Mouse (Mus musculus) NIH3T3 (cell line): ENCODE measurements around the gene Cstf3.
A peak's percentile ranks its signal among the peaks of the same experiment; 100 is the strongest.

Experiments used
- DNase-seq: peaks from one replicate; pipeline ENCODE4 v3.0.0-alpha.2; 2012; ENCODE audit warnings: low read depth

The Cstf3 gene

DNA sequence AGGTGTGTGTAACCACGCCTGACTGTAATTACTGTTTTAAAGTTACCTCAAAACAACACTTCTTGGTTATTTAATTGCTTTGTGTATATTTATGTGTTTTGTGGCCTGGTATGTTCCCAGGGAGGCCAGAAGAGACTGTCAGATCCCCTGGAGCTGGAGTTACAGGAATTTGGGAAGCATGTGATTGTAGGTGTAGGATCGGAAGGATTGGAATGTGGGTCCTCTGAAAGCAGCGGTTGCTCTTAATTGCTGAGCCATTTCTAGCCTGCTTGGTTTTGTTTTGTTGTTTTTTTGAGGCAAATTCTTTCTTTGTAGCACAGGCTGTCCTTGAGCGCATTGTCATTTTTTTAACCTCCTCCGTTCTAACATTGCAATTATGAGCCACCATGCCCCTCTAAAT lies 14.4 kb downstream of the Cstf3 start:
- no peak for DNase-seq

DNA sequence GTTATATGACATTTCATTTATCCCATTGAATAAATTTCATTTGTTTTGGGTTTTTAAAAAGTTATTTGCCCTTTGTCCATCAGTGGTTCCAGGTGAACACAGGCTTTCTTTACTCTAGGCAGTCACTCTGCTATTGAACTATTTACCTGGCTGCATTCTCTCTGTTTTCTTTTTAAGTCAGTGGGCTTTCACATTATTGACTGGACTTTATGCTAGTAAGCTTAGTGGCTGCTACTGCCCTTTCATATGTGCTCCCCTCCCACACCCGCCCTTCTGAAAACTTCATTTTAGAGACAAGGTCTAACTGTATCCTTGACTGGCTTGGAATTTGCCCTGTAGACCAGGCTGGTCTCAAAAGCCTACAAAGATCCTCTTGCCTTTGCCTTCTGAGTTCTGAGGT lies 15.2 kb downstream of the Cstf3 start:
- DNase-seq, result no peak

DNA sequence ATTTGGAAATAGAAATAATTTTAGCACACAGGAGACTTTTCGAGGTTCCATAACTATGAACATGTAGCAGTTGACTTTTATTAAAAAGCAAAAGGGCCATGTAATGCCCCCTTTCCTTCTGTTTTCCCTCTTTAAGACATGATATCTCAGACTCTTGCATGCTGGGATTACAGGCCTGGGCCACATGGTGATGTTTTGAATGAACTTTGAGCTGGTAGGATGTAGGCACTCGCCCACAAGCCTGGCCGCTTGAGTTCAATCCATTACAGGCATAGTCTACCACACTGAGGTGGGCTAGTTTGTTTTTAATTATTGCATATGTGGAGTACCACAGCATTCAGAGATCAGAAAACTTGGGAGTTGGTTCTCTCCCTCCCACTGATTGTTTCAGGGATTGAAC lies 24.5 kb downstream of the Cstf3 start:
- no peak for DNase-seq

DNA sequence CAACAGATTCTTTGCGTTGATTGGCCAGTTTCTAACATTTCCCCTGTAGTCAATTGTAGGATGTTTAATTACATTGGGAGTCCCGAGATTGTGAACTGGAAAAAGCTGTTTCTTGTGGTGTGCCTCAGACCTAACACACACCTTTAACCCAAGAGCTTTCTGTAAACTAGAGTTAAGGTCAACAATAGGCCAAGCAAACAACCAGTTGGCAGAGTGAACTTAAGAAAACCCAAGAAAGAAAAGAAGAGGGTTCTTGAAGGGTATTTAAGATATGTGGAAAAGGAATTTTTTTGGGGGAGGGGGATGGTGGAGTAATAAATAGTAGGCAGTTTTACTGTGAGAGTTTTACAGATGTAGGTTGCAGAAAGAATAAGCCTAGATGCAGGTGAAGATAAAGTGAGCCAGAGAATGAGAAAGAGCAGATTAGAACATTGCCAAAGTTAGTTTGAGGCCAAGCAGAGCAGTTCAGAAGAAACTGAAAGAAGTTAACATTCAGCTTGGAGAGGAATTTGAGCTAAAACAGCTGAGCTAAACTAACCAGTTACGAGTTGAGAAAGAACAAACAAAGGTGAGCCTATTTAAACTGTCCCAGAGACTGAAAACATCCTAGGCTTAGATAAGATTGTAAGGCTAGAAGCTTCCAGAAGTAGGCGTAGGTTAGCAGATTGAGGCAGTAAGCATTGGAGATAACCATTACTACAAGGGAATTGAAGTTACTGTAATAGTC lies 25.8 kb downstream of the Cstf3 start:
- DNase-seq, result no peak

DNA sequence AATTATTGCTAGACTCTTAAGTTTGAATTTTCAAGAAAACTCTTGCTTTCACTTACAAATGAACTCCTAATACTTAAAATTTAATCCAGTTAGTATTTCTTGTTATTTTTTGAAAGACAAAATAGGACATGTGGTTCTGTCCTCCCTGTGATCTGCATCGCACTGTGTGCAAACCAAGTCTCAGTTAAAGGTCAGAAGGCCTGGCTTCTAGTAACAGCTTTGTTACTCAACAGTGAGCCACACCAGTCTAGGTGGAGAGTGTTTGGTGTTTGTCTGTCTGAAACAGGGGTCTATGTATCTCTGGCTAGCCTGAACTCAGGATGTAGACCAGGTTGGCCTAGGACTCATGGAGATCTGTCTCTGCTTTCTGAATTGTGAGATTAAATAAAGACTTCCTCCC lies 68.3 kb downstream of the Cstf3 start:
- no peak for DNase-seq

DNA sequence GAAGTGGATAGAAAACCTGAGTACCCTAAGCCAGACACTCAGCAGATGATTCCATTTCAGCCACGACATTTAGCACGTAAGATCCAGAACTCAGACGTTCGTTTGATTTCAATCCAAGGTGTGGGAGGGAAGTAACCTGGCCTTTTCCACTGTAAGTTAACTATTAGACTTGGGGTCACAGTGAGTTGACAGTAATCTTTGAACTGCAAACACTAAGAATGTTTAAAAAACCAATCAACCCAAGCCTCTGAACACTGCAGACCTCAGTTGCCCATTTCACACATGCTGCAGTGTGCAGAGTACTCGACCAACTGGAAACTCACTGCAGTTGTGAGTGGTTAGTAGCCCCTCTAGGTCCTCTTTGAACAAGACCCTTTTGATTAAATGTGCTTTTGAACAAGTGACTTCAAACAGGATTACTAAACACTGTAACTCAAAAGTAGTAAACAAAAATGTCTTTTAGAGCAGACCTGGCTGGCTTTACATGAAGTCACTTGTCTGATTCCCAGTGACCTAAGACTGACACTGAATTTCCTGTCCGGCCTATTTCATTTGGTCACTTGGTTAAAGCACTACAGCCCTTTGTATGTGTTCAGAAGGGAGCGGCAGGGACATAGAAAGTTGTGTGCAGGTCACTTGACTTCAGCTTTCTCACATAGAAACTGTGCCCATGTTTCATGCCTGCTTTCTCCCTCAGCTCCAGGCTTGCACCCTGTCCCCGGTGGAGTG lies 73.2 kb downstream of the Cstf3 start:
- DNase-seq, result no peak

DNA sequence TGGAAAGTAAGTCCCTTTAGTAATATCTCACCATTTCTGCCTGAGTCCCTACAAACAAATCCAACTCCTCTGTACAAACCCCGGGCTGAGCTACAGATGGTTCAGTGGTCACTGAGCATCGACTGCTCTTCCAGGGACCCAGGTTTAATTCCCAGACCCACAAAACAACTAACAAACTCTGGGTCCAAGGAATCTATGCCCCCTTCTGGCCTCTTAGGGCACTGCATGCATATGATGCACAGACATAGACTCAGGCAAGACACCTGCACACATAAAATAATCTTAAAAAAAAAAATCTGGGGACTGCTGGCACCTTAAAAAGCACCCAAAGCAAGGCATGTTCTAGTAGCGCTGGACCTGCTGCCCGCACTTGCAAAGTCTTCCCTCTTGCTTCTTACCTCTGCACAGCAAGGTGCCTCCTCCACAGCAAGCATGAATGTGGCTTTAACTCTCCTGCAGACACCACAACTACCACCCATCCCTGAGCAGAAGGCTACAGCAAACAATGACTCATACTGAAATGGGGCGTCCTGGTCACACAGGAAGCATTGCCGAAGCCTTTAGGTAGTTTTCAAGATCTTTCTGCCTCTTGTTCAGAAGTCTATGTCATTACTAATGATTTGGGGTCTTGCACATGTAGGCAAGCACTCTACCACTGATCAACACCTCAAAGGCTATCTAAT lies 78.9 kb downstream of the Cstf3 start:
- no peak for DNase-seq

DNA sequence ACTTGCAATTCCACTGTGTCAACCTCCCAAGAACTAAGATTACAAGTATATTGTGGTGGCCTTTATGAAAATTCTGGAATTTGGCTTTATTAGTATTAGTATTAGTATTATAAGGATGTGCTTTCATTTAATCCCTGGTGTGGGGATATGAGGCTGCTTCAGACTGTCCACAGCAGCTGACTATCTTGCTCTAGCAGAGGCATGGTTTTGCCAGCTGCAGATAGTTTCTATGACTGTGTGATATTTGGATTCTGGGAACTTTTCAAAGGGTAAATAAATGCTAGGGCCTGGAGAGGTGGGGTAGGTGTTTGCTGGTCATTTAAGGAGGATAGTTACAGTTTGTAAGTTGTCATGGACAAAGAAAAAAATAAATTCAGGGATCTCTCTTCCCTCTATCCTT lies 81.4 kb downstream of the Cstf3 start:
- DNase-seq, result no peak

DNA sequence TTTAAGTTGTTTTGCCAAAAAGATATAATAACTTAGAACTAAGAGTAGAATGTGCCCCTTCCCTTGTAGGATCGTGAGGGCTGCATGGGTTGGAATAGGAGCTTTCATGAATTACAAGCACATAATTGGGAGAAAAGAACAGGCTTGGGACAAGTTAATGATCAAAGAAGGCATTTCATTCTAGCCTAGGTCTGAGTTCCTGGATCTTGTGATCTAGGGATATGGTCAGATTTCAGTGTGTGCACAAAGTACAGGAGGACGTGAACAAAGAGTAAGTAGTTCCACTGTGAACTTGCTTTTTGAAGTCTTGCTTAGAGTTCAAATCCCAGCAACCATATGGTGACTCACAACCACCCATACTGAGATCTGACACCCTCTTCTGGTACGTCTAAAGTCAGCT lies 87.0 kb downstream of the Cstf3 start:
- no peak for DNase-seq

DNA sequence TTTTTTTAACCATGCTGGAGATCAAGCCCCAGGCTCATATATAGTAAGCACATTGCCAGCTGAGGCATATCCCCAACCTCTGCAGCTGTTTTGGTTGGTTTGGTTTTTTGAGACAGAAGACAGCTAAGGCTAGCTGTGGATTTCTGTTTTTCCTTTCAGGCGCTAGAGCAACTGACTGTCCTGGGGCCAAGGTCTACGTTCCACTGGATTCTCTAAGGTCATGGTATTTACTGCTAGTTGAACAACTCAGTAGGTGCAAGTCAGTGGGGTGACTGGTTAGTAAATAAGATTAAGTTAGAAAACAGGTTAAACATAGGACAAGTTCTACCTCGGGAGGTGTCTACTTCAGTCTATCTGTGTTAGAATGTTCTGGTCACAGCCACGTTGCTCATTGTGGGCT lies 94.4 kb downstream of the Cstf3 start:
- DNase-seq, result no peak

DNA sequence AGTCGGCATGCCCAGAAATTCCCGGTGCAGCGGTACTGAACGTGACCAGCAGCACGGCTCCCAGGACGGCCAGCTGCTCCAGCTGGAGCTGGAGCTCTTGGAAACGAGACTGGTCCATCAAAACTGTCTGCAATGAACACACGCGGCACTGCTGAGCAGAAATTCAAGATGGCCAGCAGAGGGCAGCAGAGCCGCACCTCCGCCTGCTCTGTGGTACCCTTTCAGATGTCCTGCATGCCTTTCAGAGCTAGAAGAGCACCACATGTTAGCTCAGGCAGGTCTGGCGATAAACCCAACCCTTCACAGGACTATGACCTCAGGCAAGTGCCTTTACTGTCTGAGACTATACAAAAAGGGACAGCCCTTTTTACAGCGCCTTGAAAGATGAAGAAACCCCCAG lies 95.1 kb downstream of the Cstf3 start:
- DNase-seq, result peak; percentile 95

DNA sequence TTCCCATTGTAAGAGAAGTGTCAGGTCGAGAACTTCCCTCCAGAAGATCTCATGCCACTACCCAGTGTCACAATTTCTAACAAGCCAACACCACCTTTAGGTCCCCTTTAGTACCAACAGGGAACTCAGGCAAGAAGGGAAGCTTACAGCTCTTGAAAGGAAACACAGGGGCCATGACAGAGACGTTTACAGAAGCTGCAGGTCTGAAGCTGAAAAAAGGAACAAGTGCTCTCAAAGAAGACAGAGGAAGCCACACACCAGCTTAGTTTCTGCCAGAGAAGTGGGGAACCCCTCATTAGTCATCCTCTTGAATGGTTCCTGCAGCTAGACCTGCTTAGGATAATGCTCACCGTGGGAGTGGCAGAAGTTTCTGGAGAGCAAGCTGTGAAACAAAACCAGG lies 96.9 kb downstream of the Cstf3 start:
- no peak for DNase-seq

DNA sequence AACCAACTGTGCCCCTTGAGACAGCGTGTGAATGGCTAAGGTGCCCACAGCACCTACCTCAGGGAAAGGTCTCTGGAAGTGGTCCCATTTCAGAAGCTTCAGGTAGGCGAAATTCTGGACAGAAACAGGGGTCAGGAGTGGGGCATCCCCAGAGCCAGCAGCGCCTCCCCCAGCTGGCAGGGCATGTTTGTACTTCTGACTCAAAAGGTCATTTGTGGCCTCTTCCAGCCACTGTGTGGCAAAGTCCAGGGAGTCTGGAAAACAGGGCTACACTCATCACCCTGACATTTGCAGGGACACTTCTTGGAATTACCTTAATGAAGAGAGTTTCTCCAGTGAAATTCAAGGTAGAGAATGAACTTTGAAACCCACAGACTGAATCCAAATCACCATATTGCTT lies 98.0 kb downstream of the Cstf3 start:
- DNase-seq, result no peak

DNA sequence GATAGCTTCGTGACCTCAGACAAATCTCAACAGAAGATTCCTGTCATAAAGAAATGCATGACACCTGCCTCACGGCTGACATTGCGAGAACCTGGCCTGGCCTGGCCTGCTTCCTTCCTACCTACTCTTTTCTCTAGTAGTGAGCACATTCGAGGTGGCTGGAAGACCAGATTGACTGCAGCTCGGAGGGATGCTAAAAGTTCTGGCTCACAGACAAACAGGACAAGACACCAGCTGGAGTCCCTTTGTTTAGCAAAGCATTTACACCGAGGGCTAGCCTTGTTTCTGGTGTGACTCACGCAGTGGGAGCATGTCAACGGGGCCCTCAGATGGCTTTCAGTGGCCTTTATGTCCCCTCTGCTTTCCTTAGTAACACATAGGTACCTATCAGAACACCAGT lies 98.4 kb downstream of the Cstf3 start:
- DNase-seq, result no peak

DNA sequence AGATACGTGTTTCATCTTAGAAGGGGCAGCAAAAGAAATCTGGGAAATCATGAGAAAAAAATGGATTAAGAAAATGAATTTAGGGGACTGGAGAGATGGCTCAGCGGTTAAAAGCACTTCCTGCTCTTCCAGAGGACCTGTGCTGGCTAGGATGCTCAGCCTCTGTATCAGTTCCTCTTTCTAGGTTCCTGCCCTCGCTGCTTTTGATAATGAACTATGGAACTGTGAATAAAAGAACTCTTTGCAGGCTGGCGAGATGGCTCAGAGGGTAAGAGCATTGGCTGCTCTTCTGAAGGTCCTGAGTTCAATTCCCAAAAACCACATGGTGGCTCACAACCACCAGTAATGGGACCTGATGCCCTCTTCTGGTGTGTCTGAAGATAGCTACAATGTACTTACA lies 100.4 kb downstream of the Cstf3 start:
- no peak for DNase-seq

DNA sequence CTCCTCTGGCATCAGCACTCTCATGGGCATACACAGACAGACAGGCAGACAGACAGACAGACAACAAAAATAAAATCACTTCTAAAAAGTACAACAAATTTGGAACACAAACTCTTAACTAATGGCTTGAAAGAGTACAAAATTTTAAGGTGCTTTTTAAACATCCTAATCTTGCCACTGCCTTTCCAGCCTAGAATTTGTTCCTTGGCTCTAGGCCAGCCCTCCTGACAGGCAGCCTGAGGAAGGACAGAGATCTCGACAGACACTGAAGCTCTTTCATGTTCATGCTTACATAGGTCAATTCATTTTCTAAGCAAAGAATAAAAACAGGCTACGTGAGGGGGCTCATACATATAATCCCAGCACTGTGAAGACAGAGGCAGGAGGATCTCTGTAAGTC lies 102.2 kb downstream of the Cstf3 start:
- DNase-seq, result no peak

DNA sequence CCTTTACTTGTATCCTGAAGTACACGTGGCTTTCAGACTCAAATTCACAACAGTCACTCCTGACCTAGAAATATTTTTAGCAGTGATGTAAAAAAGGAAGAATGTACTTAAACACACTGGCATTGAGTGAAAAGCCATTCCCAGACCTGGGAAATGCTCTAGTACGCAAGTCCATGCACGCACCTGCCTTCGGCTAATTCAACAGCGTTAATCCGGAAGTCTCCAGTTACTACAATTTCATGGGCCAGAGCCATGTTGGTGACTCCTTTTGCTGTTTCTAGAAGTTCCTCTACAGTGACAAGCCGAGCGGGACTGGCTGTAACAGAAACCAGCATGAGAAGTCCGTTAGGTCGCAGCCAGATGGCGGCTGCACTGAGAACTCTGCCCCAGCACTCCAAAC lies 109.3 kb downstream of the Cstf3 start:
- no peak for DNase-seq

DNA sequence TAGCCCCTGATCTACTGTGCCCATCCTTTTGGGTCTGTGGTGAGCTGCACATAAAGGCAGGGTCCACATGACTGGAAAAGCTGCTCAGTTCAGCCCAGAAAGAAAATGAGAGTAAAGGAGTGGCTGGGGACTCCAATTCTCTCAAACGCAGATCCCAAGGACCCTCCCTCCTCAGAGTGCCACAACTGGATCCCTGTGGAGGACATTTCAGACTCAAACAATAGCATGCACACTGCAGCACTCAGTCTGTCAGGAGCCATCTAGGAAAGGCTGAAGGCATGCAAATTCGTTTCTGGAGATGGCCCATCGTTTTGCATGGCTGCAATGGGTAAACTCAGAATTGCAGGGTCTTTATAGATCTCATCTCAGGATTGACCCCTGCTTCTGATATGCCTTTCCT lies 112.8 kb downstream of the Cstf3 start:
- no peak for DNase-seq

DNA sequence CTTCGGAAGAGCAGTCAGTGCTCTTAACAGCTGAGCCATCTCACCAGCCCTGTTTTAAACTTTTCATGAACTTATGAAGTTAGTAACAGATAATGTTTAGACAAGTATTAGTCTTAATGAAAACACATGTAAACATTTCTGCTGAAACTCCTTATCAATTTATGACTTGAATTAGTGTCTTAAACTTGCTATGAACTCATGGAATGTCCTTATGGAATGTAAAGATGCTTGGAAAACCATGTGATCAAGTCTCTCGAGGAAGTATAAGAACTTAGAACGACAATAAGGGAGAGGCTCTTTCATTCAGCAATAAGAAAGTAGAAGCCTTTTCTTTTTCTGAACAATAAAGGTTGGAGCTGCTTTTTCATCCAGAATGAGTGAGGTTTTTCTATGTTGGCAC lies 114.0 kb downstream of the Cstf3 start:
- DNase-seq, result no peak

DNA sequence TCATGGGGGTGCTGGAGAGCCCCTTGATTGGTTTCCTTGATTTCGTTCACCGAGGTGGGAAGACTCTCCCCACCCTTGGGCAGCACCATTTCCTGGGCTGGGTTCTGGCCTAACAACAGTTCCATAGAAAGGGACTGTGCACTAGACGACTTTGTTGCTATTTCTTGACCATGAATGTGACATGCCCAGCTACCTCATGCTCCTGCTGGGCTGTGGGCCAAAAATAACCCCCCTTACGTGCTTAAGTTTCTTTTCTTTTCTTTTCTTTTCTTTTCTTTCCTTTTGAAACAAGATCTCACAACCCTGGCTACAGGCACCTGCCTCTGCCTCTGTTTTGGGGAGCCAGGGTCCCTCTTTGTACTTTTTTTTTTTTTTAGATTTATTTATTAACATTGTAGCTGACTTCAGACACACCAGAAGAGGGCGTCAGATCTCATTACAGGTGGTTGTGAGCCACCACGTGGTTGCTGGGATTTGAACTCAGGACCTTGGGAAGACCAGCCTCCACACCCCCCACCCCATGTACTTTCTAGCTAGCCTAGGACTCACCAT lies 119.5 kb downstream of the Cstf3 start:
- DNase-seq, result no peak

DNA sequence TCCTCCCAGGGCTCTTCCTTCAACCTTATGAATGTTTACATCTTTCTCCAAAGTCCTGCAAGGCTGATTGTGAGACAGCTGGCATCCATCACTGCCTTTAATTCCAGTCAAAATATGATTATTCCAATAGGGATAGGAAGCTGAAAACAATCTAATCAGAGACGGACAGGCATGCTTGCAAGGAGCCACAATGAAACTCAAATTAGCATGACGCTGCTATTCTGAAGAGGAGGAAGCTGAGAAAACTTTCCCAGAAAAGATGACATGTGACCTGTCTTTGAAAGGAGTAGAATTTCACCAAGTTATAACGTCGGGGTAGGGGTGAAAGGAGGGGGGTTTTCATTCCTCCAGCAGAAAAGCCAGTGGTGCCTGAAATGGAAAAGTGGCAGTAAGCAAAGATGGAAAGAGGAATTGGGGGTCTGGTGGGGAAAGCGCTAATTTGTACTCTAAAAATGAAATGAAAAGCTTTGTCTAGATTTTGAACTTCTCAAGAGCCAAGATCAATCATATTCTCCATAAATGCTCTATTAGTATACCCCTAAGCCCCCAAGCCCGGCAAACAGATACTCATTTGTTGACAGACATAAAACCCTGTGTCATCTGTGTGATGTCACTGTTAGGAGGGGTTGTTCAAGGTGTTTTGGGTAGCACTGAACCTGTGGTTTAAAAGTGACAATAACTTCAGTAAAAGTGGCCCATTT lies 120.5 kb downstream of the Cstf3 start:
- no peak for DNase-seq
